Mouse (Mus musculus) lung, postnatal 0 days (tissue): Measurements from ENCODE around the gene Tap1.

Experiments
- CTCF ChIP-seq: IDR thresholded peaks from 2 replicates; pipeline ENCODE4 v1.5.1; 2016; ENCODE audit warnings: antibody characterized with exemption, mild to moderate bottlenecking
- EP300 ChIP-seq: IDR thresholded peaks from 2 replicates; pipeline ENCODE4 v1.6.1; 2016; ENCODE audit warnings: antibody characterized with exemption, mild to moderate bottlenecking, control low read depth

DNA sequence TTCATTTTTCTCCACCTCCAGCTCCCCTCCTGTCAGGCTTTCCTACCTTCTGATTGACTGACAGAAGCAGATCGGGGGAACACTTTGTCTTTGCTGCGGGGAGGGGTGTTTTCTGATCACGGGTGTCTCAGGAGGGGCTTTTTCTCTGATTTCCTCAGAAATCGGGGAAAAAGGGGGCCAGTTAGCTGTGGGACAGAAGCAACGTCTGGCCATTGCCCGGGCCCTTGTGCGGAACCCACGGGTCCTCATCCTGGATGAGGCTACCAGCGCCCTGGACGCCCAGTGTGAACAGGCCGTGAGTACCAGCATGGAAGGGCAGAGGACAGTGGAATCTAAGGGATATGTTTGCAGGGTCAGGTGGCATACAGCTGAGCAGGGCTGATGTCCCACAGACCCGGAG is 27.8 kb downstream of the Tap1 start:
- no peak for TF ChIP-seq CTCF
- no peak for TF ChIP-seq EP300
